Mouse (Mus musculus) brain, embryonic 14.5 days (tissue): ENCODE data around the gene Spef1.

Experiments used
- CTCF ChIP-seq: fragments of 200-500 bp; IDR thresholded peaks from 2 replicates; pipeline ENCODE4 v1.5.1; 2012; ENCODE audit warnings: inconsistent platforms, mild to moderate bottlenecking, moderate library complexity, borderline replicate concordance; ENCODE audit not compliant: insufficient read depth, insufficient read length; ENCODE audit errors: extremely low read depth
- POLR2A ChIP-seq: fragments of 200-500 bp; IDR thresholded peaks from 2 replicates; pipeline ENCODE4 v1.6.1; 2012; ENCODE audit warnings: mild to moderate bottlenecking, inconsistent platforms, borderline replicate concordance; ENCODE audit not compliant: poor library complexity, insufficient read depth, insufficient read length, severe bottlenecking; ENCODE audit errors: extremely low read depth

DNA sequence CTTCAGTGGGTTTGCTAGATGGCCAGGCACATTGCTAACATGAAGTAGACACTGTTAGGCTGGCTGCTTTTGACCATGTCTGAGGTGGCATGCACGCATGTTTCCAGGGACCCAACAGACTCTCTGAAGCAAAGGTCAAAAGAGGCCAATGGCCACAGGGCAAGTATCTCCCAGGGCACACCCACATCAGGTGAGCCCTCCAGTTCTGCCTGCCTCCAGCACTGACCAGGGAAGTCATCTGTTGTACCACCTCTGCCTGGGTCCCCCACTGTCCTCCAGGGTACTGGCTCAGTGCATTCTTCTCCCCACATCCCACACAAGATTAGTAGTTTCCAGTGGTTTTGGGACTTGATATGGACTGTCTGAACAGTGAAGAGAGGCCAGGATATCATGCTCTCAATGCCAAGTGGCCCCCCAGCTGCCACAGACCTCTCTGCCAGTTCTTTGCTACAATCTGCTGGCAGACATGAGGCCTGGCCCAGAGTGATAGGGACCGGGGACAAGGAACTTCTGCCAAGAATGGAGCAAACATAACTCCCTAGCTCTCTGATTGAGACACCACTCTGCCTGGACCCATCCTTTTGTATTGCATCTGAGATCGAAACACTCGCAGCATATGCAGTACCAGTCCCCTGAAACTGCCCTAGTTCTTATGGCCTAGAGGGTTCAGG is 22.2 kb upstream of the Spef1 start:
- TF ChIP-seq CTCF: no peak
- TF ChIP-seq POLR2A: no peak
